Mouse (Mus musculus) adrenal gland, adult 2 months (tissue): ENCODE data around the gene Ccdc28b. TPM values are rescaled to one million over a fixed set of nuclear protein-coding genes. Genes with fewer than 3 reads are reported as not detected.

ENCODE experiments used
- DNase-seq: peaks from one replicate; pipeline ENCODE4 v3.0.0; 2021
- long read RNA-seq: library from polyadenylated mRNA; stranded (forward); transcript quantifications from one replicate; pipeline ENCODE4 v2.0.0, GENCODE M21; 2021
- polyA plus RNA-seq: library from polyadenylated mRNA; depleted of rRNA; stranded (reverse); fragments of >200 nt; gene quantifications from 2 replicates; pipeline ENCODE4 v1.2.3, GENCODE M21; 2012; rRNA removed
- total RNA-seq, 2 experiments: library from RNA; stranded (reverse); gene quantifications; 2 replicates each; pipeline ENCODE4 v1.2.3; 2021

Gene Ccdc28b
- total RNA-seq (10 to 100 TPM; 22.1 to 33.4 TPM), polyA plus RNA-seq (23.9 and 24.3 TPM in 2 replicates)
- long read RNA-seq, transcript Ccdc28b-201 (6 exons, 879 nt): major isoform, 8 of 16 reads
- long read RNA-seq, partial matches to known transcripts: 0 of 16 reads
- long read RNA-seq, other reads (novel, unspliced or antisense): 4 of 16 reads

DNA sequence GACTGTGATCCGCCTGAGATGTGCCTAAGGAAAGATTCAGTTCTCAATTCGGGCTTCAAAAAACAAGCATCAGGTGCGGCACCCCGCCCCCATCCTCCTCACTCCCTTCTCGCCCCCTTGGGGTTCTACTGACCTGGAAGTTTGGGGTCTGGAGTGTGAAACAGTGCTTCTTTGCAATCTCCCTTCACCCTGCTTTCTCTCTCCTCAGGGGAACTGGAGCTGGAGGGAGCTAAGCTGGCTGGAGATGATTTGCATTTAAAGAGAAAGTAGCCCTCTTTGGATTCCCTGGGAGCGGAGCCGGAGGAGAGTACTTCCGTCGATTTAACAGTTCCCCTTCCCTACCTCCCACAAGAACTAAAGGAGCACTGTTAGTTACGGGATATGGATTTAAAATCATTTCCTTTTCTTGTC, at the start of gene Ccdc28b:
Gene Ccdc28b (minus strand): TSS at position 267 of the 411 bp plus-strand sequence.
- peak; percentile 78 for DNase-seq

GRCm38 (mm10) chr4:129672878-129673449, 49.2 kb upstream of the Ccdc28b start:
- no peak for DNase-seq

- DNase-seq: peak; percentile 95
These were observed 48.5 kb upstream of the Ccdc28b start, which contains the start of gene Kpna6 for GRCm38 (mm10) chr4:129672083-129672877. Kpna6 (minus strand) TSS chr4:129672767.

- DNase-seq: peak; percentile 74
These were observed 47.8 kb upstream of the Ccdc28b start for GRCm38 (mm10) chr4:129671491-129672082.

- DNase-seq: no peak
These were observed 38.6 kb upstream of the Ccdc28b start for GRCm38 (mm10) chr4:129662255-129662813.

DNA sequence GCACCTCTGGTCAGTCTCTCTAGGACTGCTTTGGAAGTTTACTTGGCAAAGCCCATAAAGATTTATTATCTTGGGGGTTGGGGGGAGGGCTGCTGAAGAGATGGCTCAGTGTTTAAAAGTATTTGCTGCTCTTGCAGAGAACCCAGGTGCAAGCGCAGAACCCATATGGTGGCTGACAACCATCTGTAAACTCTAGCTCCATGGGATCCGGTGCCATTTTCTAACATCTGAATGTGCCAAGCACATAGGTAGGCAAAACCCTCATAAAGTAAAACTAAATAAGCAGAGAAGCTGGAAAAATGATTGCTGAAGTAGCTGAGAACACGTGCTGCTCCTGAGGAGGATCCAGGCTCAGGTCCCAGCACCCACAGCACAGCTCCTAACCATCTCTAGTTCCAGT, 37.8 kb upstream of the Ccdc28b start:
- DNase-seq: no peak

- DNase-seq: no peak
These were observed 31.0 kb upstream of the Ccdc28b start for GRCm38 (mm10) chr4:129654770-129655169.

DNA sequence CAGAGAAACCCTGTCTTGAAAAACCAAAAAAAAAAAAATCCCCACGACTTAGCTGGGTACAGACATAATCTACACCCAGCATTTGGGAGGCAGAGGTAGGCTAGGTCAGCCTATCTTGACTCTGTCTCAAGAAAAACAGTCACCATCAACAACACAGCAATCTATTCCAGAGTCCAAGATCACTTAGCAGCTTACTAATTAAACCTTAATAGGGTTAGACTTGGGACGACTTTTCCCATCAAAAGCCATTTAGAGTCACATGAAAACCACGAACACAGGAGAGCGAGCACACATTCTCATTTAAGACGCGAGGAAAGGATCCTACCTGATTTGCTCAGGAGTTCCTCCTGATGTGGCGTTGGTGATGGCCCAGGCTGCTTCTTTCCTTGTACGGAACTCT, 26.6 kb upstream of the Ccdc28b start:
- no peak for DNase-seq

- no peak for DNase-seq
These were observed 24.9 kb upstream of the Ccdc28b start for GRCm38 (mm10) chr4:129648656-129649055.

DNA sequence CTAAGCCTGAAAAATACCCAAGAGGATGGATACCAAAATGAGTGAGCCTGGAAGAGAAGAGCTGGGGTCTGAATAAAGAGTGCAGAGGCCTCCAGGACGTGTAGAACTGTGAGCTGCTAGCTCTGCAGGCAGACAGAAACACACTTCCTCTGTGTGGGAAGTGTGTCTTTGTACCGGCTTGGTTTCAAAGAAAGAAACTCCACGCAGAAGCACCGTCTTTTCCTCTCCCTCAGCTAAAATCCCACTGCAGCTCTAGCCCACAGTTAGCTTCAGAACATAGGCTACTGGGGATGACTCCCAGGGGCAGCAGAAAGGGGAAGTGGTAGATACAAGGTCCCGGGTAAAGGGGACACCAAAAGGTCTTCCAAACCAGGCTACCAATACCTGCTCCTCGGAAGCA, 21.5 kb upstream of the Ccdc28b start:
- DNase-seq: no peak

DNA sequence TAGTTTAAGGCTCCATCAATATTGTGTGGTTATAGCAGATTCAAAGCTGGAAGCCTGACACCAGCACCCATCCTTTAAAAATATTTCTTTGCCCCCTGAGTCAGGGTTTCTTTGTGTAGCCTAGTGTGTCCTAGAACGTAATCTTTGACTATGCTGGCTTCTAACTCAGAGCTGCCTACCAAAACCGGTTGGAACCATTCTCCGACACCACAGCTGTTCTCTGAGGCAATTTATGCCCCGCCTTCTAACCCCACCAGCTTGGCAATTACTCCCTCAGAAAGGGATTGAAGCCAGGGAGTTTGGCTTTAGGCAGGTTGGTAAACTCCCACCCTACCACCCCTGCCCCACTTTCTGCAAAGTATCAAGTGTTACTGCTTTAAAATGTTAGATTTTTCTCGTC, 18.0 kb upstream of the Ccdc28b start:
- DNase-seq: peak; percentile 25

DNA sequence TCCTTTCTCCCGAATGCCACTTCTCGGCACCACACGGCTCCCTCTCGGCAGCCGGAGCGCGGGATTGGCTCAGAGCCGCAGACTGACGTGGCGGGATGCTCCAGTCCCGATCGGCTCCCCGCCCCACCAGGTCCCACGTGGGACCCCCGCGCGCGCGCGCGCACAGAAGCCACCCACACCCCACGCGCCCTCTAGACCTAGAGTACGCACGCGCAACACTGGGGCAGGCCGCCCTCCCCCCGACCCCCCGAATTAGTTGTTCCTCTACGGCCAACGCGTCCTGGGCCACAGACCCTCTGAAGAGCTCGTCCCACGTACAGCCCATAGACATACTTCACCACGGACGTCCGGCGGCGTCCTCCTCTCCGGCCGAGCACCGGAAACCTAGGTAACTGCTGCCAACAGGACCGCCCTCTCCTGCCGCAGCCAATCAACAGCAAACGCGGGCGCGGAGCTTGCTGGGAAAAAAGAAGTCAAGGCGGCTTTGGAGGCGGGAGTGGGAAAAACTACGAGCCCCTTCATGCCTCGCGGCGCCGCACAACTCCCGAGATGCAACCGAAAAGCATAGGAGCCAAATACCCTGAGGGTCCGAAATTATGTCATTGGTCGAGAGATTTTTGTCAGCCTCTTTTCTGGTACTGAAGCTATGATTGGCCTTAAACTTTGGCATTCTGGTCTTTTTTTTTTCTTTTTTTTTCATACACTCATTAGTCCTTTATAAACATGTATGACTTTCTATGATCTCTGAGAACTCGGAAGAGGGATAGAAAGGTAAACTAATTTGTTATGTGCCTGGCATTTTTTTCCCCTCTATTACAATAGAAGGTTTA, 17.1 kb upstream of the Ccdc28b start, which contains the start of gene Txlna:
Gene Txlna (minus strand): TSS at position 428 of the 830 bp plus-strand sequence.
- peak; percentile 97 for DNase-seq

- DNase-seq: peak; percentile 69
These were observed 16.4 kb upstream of the Ccdc28b start for GRCm38 (mm10) chr4:129640101-129640637.

DNA sequence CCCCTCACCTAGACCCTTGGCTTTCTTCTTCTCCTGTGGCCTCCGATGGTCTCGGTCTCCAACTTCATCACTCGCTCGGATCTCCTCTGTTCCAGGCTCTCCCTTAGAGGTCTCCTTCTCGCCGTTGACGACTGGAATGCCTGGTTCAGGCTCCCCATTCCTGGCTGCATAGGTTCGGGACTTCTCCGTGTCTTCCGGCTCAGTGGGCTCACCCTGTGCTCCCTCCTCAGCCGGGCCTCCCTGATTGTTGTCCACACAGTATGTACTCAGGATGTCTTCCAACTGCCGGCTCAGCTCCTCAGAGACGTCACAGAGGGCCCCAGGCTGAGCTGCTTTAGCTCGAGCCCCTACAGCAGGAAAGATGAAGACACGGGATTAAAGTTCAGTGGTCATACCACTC, 15.5 kb upstream of the Ccdc28b start:
- no peak for DNase-seq

GRCm38 (mm10) chr4:129633852-129634251, 10.1 kb upstream of the Ccdc28b start:
- no peak for DNase-seq

DNA sequence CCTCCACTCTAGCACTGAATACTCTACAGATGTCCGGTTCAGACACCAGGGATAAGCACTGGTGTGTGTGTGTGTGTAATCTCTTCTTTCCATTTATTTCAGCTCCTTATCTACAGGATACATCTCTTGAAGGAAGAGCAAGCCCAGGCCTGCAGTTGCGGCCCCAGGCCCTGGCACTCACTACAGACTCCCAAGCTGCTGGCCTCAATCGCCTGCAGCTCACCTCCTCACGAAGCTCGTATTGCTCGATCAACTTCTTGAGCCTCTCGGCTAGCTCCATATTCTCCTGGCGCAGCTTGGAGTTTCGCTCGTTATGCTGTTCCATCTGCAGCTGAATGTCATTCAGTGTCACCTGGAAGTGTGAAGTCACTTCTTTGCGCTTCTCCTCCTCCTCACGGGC, 8.1 kb upstream of the Ccdc28b start:
- DNase-seq: no peak

DNA sequence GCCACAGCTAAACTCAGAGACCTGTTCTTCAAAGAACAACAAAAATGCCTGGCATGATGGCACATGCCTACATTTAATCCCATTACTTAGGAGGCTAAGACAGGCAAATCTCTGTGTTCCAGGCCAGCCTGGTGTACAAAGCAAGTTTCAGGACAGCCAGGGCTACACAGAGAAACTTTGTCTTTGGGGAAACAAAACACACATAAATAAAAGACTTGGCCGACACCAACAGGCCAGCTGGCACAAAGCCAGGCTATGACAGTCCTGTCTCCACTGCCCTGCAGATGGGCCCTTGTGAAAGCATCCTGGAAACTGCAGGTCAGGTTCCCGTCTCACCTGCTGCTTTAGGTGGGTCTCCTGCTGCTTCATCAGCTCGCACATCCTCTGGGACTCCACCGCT, 7.2 kb upstream of the Ccdc28b start:
- DNase-seq: peak; percentile 67

DNA sequence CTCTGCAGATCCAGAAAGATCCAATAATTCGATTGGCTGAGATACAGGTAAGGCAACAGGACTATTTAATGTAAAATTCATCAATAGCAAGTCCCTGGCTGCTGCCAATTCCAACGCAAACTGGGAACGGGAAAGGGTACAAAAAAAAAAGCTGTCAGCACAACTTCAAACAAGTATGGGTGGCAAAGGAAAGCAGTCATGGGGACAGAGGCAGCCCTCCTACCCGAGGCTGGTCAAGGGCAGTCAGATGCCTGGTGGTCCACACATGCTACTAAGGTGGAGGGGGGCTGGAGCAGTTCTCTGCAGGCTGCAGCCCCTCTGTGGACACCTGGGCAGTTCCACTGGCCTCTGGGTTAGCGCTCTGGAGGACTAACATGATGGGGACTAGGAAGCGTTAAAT, 2.3 kb upstream of the Ccdc28b start:
- no peak for DNase-seq

GRCm38 (mm10) chr4:129625496-129625895, 1.7 kb upstream of the Ccdc28b start:
- no peak for DNase-seq

DNA sequence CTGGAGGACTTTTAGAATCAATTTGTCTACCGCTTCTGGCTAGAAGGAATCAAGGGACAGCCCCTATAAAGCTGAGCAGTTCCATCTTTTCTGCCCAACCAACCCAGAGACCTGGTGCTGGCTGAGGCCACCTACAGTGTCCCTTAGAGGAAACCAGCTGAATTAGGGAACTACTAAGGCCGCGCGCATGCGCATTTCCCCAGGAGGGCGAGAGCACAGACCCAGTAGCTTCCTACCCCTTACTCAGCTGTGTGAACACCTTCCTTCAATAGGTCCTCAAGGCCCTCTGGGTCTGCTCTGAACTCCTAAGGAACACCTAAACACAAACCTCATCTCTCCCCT, 1.3 kb upstream of the Ccdc28b start:
- peak; percentile 64 for DNase-seq

DNA sequence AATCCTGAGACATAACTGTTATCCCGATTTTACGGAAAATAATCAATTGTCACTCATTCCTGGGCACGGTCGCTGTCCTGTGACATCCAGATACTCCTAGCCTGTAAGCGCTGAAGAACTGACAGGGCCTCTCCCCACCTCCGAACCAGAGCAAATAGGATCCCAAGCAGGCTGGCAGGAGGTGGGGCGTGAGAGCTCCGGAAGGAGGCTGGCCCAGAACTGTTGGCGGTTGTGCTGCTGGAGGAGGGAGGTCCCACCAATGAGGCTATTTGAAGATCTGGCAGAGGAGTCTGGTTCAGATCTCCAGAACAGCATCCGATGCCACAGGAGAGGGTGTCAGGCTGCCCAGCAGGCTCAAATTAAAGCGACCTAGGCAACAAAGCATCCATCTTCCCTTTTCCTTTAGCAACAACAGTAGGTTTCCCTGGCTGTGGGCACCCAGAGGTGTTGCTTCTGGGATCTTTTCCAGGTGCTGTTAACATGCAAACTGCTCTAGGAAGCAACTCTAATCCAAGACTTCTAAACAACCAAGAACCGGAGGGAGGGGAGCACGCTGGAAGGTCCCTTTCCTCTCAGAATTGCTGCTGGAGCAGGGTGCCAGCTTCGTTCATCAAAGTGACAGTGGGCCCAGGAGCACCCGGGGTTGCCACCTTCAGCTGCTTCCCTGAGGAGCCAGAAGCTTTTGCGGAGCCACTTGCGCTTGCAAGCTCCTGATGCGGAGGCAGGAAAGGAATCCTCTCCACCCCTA, 708 bp upstream of the Ccdc28b start:
- DNase-seq: peak; percentile 93
